Mouse (Mus musculus): ENCODE data around the gene Tnfsf12. TPM values are rescaled to one million over a fixed set of nuclear protein-coding genes. Genes with fewer than 3 reads are reported as not detected.

The Tnfsf12 gene
- 1.5 TPM for polyA plus RNA-seq (2014; fragmentation: Illumina TruSeq; extraction: RNeasy Lipid Tissue Mini Kit (QIAGEN cat#74804); ENCODE audit: low read depth, low replicate concordance)

DNA sequence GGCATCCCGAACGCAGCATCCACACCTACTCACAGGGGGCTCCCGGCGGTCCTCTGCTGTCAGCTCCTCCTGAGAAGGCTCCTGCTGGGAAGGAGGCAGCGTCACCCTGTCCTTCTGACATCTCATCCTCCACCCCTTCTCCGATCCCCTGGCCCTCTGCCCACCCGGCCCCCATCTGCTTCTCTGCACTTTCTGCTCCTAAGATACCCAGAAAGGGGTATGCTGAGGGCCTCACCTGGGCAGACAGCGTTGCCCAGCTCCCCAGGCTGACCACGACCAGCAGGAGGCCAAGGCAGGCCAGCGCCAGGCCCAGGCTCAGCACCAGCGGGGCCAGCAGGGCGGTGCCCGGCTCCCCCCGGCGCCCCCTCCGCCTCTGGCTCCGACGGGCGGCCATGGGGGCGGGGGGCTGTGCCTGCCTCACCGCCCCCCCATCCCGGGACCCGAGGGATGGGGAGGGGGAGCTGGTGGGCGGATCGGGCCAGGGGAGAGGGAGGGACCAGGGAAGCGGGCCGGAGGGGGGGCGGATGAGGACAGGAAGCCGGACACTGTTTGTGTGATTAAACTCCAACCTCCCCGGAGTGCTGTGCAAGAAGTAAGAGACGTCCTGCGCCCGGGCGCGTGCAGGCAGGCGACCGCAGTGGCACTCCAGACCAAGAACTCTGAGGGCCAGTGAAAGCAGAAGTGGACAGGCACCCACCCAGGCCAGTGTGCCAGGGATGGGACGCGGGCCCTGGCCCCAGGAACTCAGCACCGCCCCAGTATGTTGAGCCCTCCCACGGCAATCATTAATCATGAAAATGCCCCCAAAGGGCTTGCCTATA lies at the start of gene Tnfsf12, which contains the start of gene Tnfsfm13:
TSS of gene Tnfsf12 (minus strand) at position 489 of the 821 bp plus-strand sequence.
TSS of gene Tnfsfm13 (minus strand) at position 738 of the 821 bp plus-strand sequence.

DNA sequence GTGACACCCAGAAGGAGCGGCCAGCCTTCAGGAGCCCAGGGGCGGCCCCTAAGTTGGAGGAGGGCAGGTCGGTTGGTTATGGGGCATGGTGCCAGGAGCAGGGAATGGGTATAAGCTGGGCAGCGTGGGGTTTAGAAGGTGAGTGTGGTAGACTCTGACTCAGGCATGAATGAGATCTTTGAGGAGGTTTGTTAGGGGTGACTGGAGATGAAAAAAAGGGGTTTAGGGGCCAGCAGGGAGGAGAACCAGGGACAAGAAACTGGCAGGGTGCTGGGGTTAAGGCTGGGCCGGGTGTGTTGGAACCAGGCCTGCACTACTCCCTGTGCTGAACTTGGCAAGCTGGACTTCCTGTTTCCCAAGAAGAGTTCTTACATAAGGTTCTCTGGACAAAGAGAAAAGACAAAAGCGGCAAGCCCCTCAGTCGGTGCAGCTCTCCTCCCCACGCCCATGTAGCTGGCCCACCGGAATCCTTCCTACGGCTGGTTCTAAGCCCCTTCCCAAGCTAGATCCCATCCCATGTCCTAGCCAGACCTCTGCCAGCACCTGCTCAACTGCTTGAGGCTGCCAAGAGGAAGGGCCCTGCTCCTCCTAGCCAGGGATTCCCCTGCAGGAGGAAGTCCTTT lies 10.0 kb downstream of the Tnfsf12 start, which contains the start of gene Tnfsf13:
TSS of gene Tnfsf13 (minus strand) at position 259 of the 623 bp plus-strand sequence.

DNA sequence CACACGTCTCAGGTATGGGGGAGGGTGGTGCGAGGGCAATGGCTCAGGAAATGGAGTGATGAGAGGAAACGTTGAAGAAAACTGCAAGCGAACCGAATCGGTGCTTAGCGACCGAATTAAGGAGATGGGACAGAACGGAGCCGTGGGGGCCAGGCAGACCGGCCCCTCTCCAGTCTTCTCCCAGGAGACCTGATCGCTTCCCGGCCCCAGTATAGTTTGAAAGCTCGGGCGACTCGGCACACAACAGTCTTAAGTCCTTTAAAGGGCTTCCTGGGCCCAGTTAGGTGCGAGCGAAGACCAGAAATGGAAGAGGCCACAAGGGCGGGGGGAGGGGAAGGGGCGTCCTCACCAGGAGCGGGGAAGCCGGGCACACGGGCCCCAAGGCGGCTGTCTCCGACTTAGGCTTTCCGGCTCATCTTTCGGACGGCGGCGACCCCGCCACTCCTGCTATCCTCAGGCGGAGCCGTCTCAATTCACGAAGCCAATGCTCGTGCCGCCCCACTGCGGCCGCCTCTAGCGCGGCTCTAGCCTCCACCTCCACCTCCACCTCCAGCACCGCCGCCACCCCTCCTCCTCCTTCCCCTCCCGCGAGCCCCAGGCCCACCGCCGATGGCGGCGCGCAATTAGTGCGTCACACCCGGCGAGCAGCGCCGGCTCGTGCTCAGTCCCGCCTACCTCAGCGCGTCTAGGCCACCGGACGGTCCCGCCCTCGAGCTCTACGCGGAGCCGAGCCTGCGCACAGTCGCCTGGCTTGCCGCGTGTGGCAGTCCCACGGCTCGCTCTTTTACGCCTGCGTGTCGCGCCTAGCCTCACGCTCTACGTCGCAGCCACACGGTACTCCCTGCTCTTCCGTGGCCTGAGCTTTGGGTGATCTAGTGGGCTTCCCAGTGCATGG lies 14.1 kb downstream of the Tnfsf12 start, which contains the start of gene Senp3:
TSS of gene Senp3 (minus strand) at position 771 of the 895 bp plus-strand sequence.

DNA sequence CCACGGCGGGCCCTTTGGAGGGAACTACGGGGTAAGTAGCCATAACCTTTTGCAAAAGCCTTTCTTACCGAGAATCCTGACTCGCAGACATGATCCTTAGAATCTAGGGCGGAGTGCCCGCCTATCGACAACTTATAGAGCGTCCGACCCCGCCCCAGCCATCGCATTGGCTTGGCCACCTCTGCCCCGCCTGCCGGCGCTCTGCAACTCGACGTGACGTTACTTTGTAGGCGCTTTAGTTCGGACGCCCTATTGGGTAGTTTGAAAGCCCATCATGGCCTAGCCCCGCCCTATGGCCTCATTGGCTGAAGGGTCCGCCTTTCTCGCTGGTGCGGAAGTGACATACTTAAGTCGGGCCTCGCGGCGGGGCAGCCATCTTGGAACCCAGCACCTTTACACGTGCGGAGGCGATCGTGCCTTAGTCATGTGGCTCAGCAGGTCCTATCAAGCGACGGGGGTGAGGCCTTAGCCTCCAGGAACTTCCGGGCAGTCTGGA lies 23.4 kb downstream of the Tnfsf12 start, which contains the start of gene Eif4a1:
TSS of gene Eif4a1 (minus strand) at position 213 of the 496 bp plus-strand sequence.

DNA sequence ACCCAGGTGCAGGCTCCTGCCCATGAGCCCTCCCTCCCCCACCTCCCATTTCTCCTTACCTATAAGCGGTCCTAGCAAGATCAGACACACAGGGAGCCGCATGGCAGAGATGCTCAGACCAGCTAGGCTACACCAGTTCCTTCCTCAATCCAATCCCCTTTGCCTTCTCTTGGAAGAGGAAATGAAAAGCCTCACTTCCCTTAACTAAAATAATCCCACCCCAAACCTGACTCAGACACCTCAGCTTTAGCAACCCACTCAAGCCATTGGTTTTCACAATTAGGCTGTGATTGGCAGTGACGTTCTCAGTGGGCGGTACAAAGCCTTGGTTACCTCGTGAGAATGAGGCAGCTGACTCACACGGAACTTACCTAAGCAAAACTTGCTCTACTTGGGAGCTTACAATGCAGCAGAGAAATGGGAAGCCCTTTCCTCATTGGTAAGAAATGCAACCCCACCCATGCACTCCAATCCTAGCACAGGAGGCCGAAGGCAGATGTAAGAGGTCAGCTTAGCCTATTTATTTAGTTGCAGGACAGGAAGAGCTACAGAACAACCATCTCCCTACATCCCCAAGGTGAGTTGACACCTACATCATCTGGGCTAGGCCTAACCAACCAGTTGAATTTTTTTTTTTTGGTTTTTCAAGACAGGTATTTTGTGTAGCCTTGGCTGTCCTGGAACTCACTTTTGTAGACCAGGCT lies 29.5 kb downstream of the Tnfsf12 start, which contains the start of gene Cd68:
TSS of gene Cd68 (minus strand) at position 193 of the 704 bp plus-strand sequence.

DNA sequence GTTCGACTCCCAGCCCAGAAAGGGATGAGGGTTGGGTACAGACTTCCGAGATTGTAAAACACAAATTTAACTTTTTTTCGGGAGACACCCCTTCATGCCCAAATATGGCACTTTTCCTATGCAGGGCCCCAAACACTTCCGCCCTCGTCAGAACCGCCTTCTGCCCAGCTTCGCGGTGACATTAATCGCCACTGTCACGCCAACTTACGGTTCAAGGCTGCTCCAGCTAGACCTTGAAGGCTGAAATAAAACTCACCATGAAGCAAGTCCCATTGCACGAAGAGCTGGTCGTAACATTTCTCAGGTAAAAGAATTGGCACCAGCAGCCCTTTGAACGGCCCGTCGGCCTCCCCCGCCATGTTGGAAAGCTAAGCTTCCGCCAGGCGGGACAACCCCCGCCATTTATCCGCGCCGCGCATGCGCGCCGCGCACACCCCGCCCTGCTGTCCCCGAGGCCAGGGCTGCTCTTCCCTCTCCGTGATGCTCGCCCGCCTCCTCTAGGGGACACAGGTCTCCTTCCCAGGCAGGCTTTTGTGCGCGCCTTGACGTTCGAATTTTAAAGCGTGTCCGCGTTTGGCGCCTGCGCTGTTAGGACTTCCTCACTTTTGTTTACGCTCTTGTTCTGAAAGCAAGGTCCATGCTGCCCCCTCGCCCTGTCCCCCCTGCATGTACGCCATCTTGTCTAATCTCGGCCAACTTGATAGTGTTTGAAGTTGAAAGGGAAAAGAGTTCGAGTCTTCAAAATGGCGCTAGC lies 33.3 kb downstream of the Tnfsf12 start, which contains the start of gene Mpdu1:
TSS of gene Mpdu1 (minus strand) at position 430 of the 754 bp plus-strand sequence.

DNA sequence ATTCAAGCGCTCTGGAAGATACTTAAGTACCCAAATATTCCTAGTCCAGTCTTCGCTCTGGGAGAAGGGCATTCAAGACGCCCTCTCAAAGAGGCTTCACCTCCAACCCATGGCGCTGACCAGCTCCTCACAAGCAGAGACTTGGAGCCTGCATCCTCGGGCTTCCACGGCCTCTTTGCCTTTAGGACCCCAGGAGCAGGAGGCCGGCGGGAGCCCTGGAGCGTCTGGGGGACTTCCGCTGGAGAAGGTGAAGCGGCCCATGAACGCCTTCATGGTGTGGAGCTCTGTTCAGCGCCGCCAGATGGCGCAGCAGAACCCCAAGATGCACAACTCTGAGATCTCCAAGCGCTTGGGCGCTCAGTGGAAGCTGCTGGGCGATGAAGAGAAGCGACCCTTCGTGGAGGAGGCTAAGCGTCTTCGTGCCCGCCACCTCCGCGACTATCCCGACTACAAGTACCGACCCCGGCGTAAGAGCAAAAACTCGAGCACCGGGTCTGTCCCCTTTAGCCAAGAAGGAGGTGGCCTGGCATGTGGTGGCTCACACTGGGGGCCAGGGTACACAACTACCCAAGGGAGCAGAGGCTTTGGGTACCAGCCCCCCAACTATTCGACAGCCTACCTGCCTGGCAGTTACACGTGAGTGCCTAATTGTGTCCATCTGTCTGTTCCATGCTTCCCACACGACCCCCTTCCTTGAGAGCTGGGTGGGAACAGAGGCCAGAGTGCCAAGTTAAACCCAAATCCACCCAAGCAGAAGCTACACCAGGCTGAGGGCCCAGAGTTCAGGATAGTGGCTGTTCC lies 40.2 kb downstream of the Tnfsf12 start, which contains the start of gene Sox15:
TSS of gene Sox15 (plus strand) at position 51 of the 801 bp plus-strand sequence.

Other genes starting within 250 kb of the Tnfsf12 start
- not detected for gene Dnah2, start 146.7 kb downstream of the Tnfsf12 start, polyA plus RNA-seq (2014; fragmentation: Illumina TruSeq; extraction: RNeasy Lipid Tissue Mini Kit (QIAGEN cat#74804); ENCODE audit: low read depth, low replicate concordance)
- gene Efnb3, start 135.6 kb downstream of the Tnfsf12 start, polyA plus RNA-seq (2014; fragmentation: Illumina TruSeq; extraction: RNeasy Lipid Tissue Mini Kit (QIAGEN cat#74804); ENCODE audit: low read depth, low replicate concordance), result not detected
- gene Wrap53, start 115.6 kb downstream of the Tnfsf12 start, polyA plus RNA-seq (2014; fragmentation: Illumina TruSeq; extraction: RNeasy Lipid Tissue Mini Kit (QIAGEN cat#74804); ENCODE audit: low read depth, low replicate concordance), result 1.1 TPM
- 3.8 TPM for gene Trp53, start 115.5 kb downstream of the Tnfsf12 start, polyA plus RNA-seq (2014; fragmentation: Illumina TruSeq; extraction: RNeasy Lipid Tissue Mini Kit (QIAGEN cat#74804); ENCODE audit: low read depth, low replicate concordance)
- 0.13 TPM for gene Atp1b2, start 89.9 kb downstream of the Tnfsf12 start, polyA plus RNA-seq (2014; fragmentation: Illumina TruSeq; extraction: RNeasy Lipid Tissue Mini Kit (QIAGEN cat#74804); ENCODE audit: low read depth, low replicate concordance)
- gene Shbg, start 77.9 kb downstream of the Tnfsf12 start, polyA plus RNA-seq (2014; fragmentation: Illumina TruSeq; extraction: RNeasy Lipid Tissue Mini Kit (QIAGEN cat#74804); ENCODE audit: low read depth, low replicate concordance), result not detected
- 8.5 TPM for gene Sat2, start 73.8 kb downstream of the Tnfsf12 start, polyA plus RNA-seq (2014; fragmentation: Illumina TruSeq; extraction: RNeasy Lipid Tissue Mini Kit (QIAGEN cat#74804); ENCODE audit: low read depth, low replicate concordance)
- gene Fxr2, start 62.9 kb downstream of the Tnfsf12 start, polyA plus RNA-seq (2014; fragmentation: Illumina TruSeq; extraction: RNeasy Lipid Tissue Mini Kit (QIAGEN cat#74804); ENCODE audit: low read depth, low replicate concordance), result 7.8 TPM
- gene Sox15, start 40.5 kb downstream of the Tnfsf12 start, polyA plus RNA-seq (2014; fragmentation: Illumina TruSeq; extraction: RNeasy Lipid Tissue Mini Kit (QIAGEN cat#74804); ENCODE audit: low read depth, low replicate concordance), result not detected
- 22.1 TPM for gene Mpdu1, start 33.2 kb downstream of the Tnfsf12 start, polyA plus RNA-seq (2014; fragmentation: Illumina TruSeq; extraction: RNeasy Lipid Tissue Mini Kit (QIAGEN cat#74804); ENCODE audit: low read depth, low replicate concordance)
- gene Cd68, start 29.7 kb downstream of the Tnfsf12 start, polyA plus RNA-seq (2014; fragmentation: Illumina TruSeq; extraction: RNeasy Lipid Tissue Mini Kit (QIAGEN cat#74804); ENCODE audit: low read depth, low replicate concordance), result 3.8 TPM
- gene Eif4a1, start 23.4 kb downstream of the Tnfsf12 start, polyA plus RNA-seq (2014; fragmentation: Illumina TruSeq; extraction: RNeasy Lipid Tissue Mini Kit (QIAGEN cat#74804); ENCODE audit: low read depth, low replicate concordance), result 340 TPM
- gene Senp3, start 13.8 kb downstream of the Tnfsf12 start, polyA plus RNA-seq (2014; fragmentation: Illumina TruSeq; extraction: RNeasy Lipid Tissue Mini Kit (QIAGEN cat#74804); ENCODE audit: low read depth, low replicate concordance), result 33.7 TPM
- 2.8 TPM for gene Tnfsf13, start 10.1 kb downstream of the Tnfsf12 start, polyA plus RNA-seq (2014; fragmentation: Illumina TruSeq; extraction: RNeasy Lipid Tissue Mini Kit (QIAGEN cat#74804); ENCODE audit: low read depth, low replicate concordance)
- not detected for gene Tnfsfm13, start 249 bp upstream of the Tnfsf12 start, polyA plus RNA-seq (2014; fragmentation: Illumina TruSeq; extraction: RNeasy Lipid Tissue Mini Kit (QIAGEN cat#74804); ENCODE audit: low read depth, low replicate concordance)
- gene Polr2a, start 62.8 kb upstream of the Tnfsf12 start, polyA plus RNA-seq (2014; fragmentation: Illumina TruSeq; extraction: RNeasy Lipid Tissue Mini Kit (QIAGEN cat#74804); ENCODE audit: low read depth, low replicate concordance), result 7.7 TPM
- not detected for gene Slc35g3, start 66.1 kb upstream of the Tnfsf12 start, polyA plus RNA-seq (2014; fragmentation: Illumina TruSeq; extraction: RNeasy Lipid Tissue Mini Kit (QIAGEN cat#74804); ENCODE audit: low read depth, low replicate concordance)
- 4.1 TPM for gene Zbtb4, start 70.1 kb upstream of the Tnfsf12 start, polyA plus RNA-seq (2014; fragmentation: Illumina TruSeq; extraction: RNeasy Lipid Tissue Mini Kit (QIAGEN cat#74804); ENCODE audit: low read depth, low replicate concordance)
- gene Chrnb1, start 100.1 kb upstream of the Tnfsf12 start, polyA plus RNA-seq (2014; fragmentation: Illumina TruSeq; extraction: RNeasy Lipid Tissue Mini Kit (QIAGEN cat#74804); ENCODE audit: low read depth, low replicate concordance), result 0.58 TPM
- gene Fgf11, start 106.0 kb upstream of the Tnfsf12 start, polyA plus RNA-seq (2014; fragmentation: Illumina TruSeq; extraction: RNeasy Lipid Tissue Mini Kit (QIAGEN cat#74804); ENCODE audit: low read depth, low replicate concordance), result 0.29 TPM
- gene Tmem102, start 109.8 kb upstream of the Tnfsf12 start, polyA plus RNA-seq (2014; fragmentation: Illumina TruSeq; extraction: RNeasy Lipid Tissue Mini Kit (QIAGEN cat#74804); ENCODE audit: low read depth, low replicate concordance), result 3.6 TPM
- gene Gm39566, start 119.4 kb upstream of the Tnfsf12 start, polyA plus RNA-seq (2014; fragmentation: Illumina TruSeq; extraction: RNeasy Lipid Tissue Mini Kit (QIAGEN cat#74804); ENCODE audit: low read depth, low replicate concordance), result not detected
- not detected for gene Spem2, start 122.6 kb upstream of the Tnfsf12 start, polyA plus RNA-seq (2014; fragmentation: Illumina TruSeq; extraction: RNeasy Lipid Tissue Mini Kit (QIAGEN cat#74804); ENCODE audit: low read depth, low replicate concordance)
- gene Spem1, start 126.3 kb upstream of the Tnfsf12 start, polyA plus RNA-seq (2014; fragmentation: Illumina TruSeq; extraction: RNeasy Lipid Tissue Mini Kit (QIAGEN cat#74804); ENCODE audit: low read depth, low replicate concordance), result not detected
- 0.11 TPM for gene Nlgn2, start 141.9 kb upstream of the Tnfsf12 start, polyA plus RNA-seq (2014; fragmentation: Illumina TruSeq; extraction: RNeasy Lipid Tissue Mini Kit (QIAGEN cat#74804); ENCODE audit: low read depth, low replicate concordance)
- 58.8 TPM for gene Tmem256, start 142.7 kb upstream of the Tnfsf12 start, polyA plus RNA-seq (2014; fragmentation: Illumina TruSeq; extraction: RNeasy Lipid Tissue Mini Kit (QIAGEN cat#74804); ENCODE audit: low read depth, low replicate concordance)
- 1.1 TPM for gene Plscr3, start 150.5 kb upstream of the Tnfsf12 start, polyA plus RNA-seq (2014; fragmentation: Illumina TruSeq; extraction: RNeasy Lipid Tissue Mini Kit (QIAGEN cat#74804); ENCODE audit: low read depth, low replicate concordance)
- not detected for gene Tnk1, start 162.9 kb upstream of the Tnfsf12 start, polyA plus RNA-seq (2014; fragmentation: Illumina TruSeq; extraction: RNeasy Lipid Tissue Mini Kit (QIAGEN cat#74804); ENCODE audit: low read depth, low replicate concordance)
- not detected for gene Tmem95, start 182.2 kb upstream of the Tnfsf12 start, polyA plus RNA-seq (2014; fragmentation: Illumina TruSeq; extraction: RNeasy Lipid Tissue Mini Kit (QIAGEN cat#74804); ENCODE audit: low read depth, low replicate concordance)
- 0.42 TPM for gene Kctd11, start 185.6 kb upstream of the Tnfsf12 start, polyA plus RNA-seq (2014; fragmentation: Illumina TruSeq; extraction: RNeasy Lipid Tissue Mini Kit (QIAGEN cat#74804); ENCODE audit: low read depth, low replicate concordance)
- gene Acap1, start 199.7 kb upstream of the Tnfsf12 start, polyA plus RNA-seq (2014; fragmentation: Illumina TruSeq; extraction: RNeasy Lipid Tissue Mini Kit (QIAGEN cat#74804); ENCODE audit: low read depth, low replicate concordance), result 0.40 TPM
- gene 2810408A11Rik, start 205.1 kb upstream of the Tnfsf12 start, polyA plus RNA-seq (2014; fragmentation: Illumina TruSeq; extraction: RNeasy Lipid Tissue Mini Kit (QIAGEN cat#74804); ENCODE audit: low read depth, low replicate concordance), result not detected
- gene Neurl4, start 205.2 kb upstream of the Tnfsf12 start, polyA plus RNA-seq (2014; fragmentation: Illumina TruSeq; extraction: RNeasy Lipid Tissue Mini Kit (QIAGEN cat#74804); ENCODE audit: low read depth, low replicate concordance), result 3.0 TPM
- 9.6 TPM for gene Gps2, start 218.0 kb upstream of the Tnfsf12 start, polyA plus RNA-seq (2014; fragmentation: Illumina TruSeq; extraction: RNeasy Lipid Tissue Mini Kit (QIAGEN cat#74804); ENCODE audit: low read depth, low replicate concordance)
- 155 TPM for gene Eif5a, start 226.1 kb upstream of the Tnfsf12 start, polyA plus RNA-seq (2014; fragmentation: Illumina TruSeq; extraction: RNeasy Lipid Tissue Mini Kit (QIAGEN cat#74804); ENCODE audit: low read depth, low replicate concordance)
- gene Ybx2, start 239.9 kb upstream of the Tnfsf12 start, polyA plus RNA-seq (2014; fragmentation: Illumina TruSeq; extraction: RNeasy Lipid Tissue Mini Kit (QIAGEN cat#74804); ENCODE audit: low read depth, low replicate concordance), result not detected